Mouse (Mus musculus): ENCODE measurements at regions not wholly inside any gene's neighbourhood (a gene's known extent, or its start where the extent isn't known, plus 50 kb on each side); places are given as distances from the start of the nearest gene placed in this dataset.

DNA sequence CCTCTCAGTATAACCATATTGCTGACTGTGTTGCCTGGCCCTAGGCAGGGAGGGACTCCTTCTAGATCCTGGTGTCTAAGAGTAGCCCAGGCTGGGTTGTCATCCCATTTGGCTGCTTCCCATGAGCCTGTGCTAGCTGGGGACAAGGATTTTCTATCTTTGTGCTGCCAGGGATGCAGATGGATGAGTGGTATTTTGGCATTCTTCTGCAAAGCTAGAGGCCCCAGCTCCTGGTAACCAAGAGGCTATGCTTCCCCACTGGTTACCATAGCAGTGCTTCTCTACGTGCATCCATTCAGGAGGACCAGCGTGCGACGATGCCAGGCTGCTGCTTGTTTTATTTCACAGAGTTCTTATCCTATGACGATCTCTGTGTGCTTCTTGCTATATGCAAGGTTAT, 658.0 kb downstream of the Rnf144a start:
- TF ChIP-seq HCFC1 (IDR thresholded peaks at IDR 0.05; ENCODE audit: borderline replicate concordance, insufficient read depth, low read length) (no peak), ZC3H11A (IDR thresholded peaks at IDR 0.05; ENCODE audit: borderline replicate concordance, low read depth, low read length) (no peak), MAFK (IDR thresholded peaks at IDR 0.05; ENCODE audit: insufficient read depth, low read depth, low read length) (no peak)
